Mouse (Mus musculus) intestine, embryonic 14.5 days (tissue): Measurements from ENCODE around the gene Gm20431. TPM values are rescaled to one million over a fixed set of nuclear protein-coding genes. Genes with fewer than 3 reads are reported as not detected.
"Not testable (repeated sequence)": the region's sequence is repeated elsewhere in the genome, so short reads cannot be mapped to it uniquely, and the experiment has no call there.

Experiments used
- ATAC-seq: fragments of 200-750 bp; cut with Nextera tagmentation; replicated peaks from 2 replicates; pipeline ENCODE4 v1.8.0; 2017; ENCODE audit warnings: low read depth, moderate number of reproducible peaks, moderate TSS enrichment, moderate library complexity; ENCODE audit not compliant: low FRiP score, low TSS enrichment
- DNase-seq: peaks from one replicate; pipeline ENCODE4 v3.0.0-alpha.2; 2018; ENCODE audit warnings: low spot score
- H3K27ac ChIP-seq: fragments of 300-500 bp; sonication (generic); 2 replicates; pipeline ENCODE4 v1.5.1; 2014; ENCODE audit warnings: low read depth, mild to moderate bottlenecking, control low read depth
- H3K27me3 ChIP-seq: fragments of 300-500 bp; sonication (generic); replicated peaks from 2 replicates; pipeline ENCODE4 v1.6.1; 2014; ENCODE audit warnings: low read length, control low read depth; ENCODE audit not compliant: control insufficient read depth, insufficient read depth
- H3K36me3 ChIP-seq: fragments of 300-500 bp; sonication (generic); 2 replicates; pipeline ENCODE4 v1.6.1; 2014; ENCODE audit warnings: low read length, control low read depth; ENCODE audit not compliant: control insufficient read depth, insufficient read depth
- H3K4me1 ChIP-seq: fragments of 300-500 bp; sonication (generic); replicated peaks from 2 replicates; pipeline ENCODE4 v1.6.1; 2014; ENCODE audit warnings: low read length, control low read depth, mixed read lengths; ENCODE audit not compliant: control insufficient read depth, insufficient read depth
- H3K4me2 ChIP-seq: fragments of 300-500 bp; sonication (generic); 2 replicates; pipeline ENCODE4 v1.6.1; 2014; ENCODE audit warnings: low read length
- H3K4me3 ChIP-seq: fragments of 300-500 bp; sonication (generic); 2 replicates; pipeline ENCODE4 v1.5.1; 2014; ENCODE audit warnings: low read depth, low read length, control low read depth, mixed read lengths
- H3K9ac ChIP-seq: fragments of 300-500 bp; sonication (generic); 2 replicates; pipeline ENCODE4 v1.6.1; 2014; ENCODE audit warnings: mild to moderate bottlenecking, low read length
- H3K9me3 ChIP-seq: fragments of 300-500 bp; sonication (generic); 2 replicates; pipeline ENCODE4 v1.6.1; 2016; ENCODE audit warnings: low read length, control low read depth; ENCODE audit not compliant: control insufficient read depth
- WGBS: fragments of 180-500 bp; shearing (Covaris S2); extraction: QIAGEN DNeasy Blood & Tissue Kit; methylation state at CpG from one replicate; pipeline ENCODE4 v1.1.7; 2014; 5-methylcytosine and 5-hydroxymethylcytosine counted together
- polyA plus RNA-seq: library from polyadenylated mRNA; unstranded; fragments of >200 nt; fragmentation: Nextera tagmentation; extraction: Ambion mirVana; gene quantifications from 2 replicates; pipeline ENCODE4 v1.2.1, GENCODE M21; 2014

The Gm20431 gene
- polyA plus RNA-seq, 1 experiment from 2014 or later: 7.7 TPM

GRCm38 (mm10) chr2:167651622-167652021 is 9.7 kb downstream of the Gm20431 start:
- Histone ChIP-seq H3K9ac (no peak overlapping the region), H3K27me3 (no peaks in the 10 kb centered on the region), H3K4me1 (0 out of 2 replicates have a peak, but pooled peaks cover 2% of the 10 kb centered on the region), H3K9me3 (no peaks in the 10 kb centered on the region), H3K4me3 (no peak overlapping the region), H3K4me2 (no peak overlapping the region), H3K36me3 (peaks cover 39% of the 10 kb centered on the region), H3K27ac (no peak overlapping the region)
- ATAC-seq: no peak
- WGBS: 91% methylated on average over 9 of the region's 9 CpGs
- no peak for DNase-seq

- 89% methylated on average over 12 of the region's 12 CpGs for WGBS
- Histone ChIP-seq H3K9ac (no peak overlapping the region), H3K27ac (no peak overlapping the region), H3K36me3 (peaks cover 46% of the 10 kb centered on the region), H3K9me3 (no peaks in the 10 kb centered on the region), H3K27me3 (no peaks in the 10 kb centered on the region), H3K4me1 (0 out of 2 replicates have a peak, but pooled peaks cover 2% of the 10 kb centered on the region), H3K4me3 (no peak overlapping the region), H3K4me2 (no peak overlapping the region)
- ATAC-seq (no peak), DNase-seq (no peak)
These were observed 11.8 kb downstream of the Gm20431 start for GRCm38 (mm10) chr2:167649290-167650032.

- H3K27ac ChIP-seq: no peak overlapping the region
- no peak overlapping the region for H3K4me2 ChIP-seq
- ATAC-seq: no peak
- H3K36me3 ChIP-seq: peaks cover 48% of the 10 kb centered on the region
- H3K4me1 ChIP-seq: no peaks in the 10 kb centered on the region
- no peak for DNase-seq
- H3K9me3 ChIP-seq: no peaks in the 10 kb centered on the region
- H3K9ac ChIP-seq: no peak overlapping the region
- no peak overlapping the region for H3K4me3 ChIP-seq
- WGBS: 59% methylated on average over 4 of the region's 4 CpGs
- H3K27me3 ChIP-seq: no peaks in the 10 kb centered on the region
These were observed 14.9 kb downstream of the Gm20431 start for GRCm38 (mm10) chr2:167646411-167646810.

GRCm38 (mm10) chr2:167643356-167644052 is 17.8 kb downstream of the Gm20431 start:
- H3K4me3 ChIP-seq, H3K9ac ChIP-seq, DNase-seq, H3K27ac ChIP-seq, H3K4me1 ChIP-seq, H3K9me3 ChIP-seq, H3K27me3 ChIP-seq, ATAC-seq, H3K4me2 ChIP-seq: not testable (repeated sequence)
- 78% methylated on average over 13 of the region's 13 CpGs for WGBS
- peaks cover 37% of the 10 kb centered on the region for H3K36me3 ChIP-seq

- Histone ChIP-seq H3K4me2 (no peak overlapping the region), H3K9ac (no peak overlapping the region), H3K4me3 (no peak overlapping the region), H3K36me3 (peaks cover 31% of the 10 kb centered on the region), H3K4me1 (no peaks in the 10 kb centered on the region), H3K9me3 (0 out of 2 replicates have a peak, but pooled peaks cover 2% of the 10 kb centered on the region), H3K27ac (no peak overlapping the region), H3K27me3 (no peaks in the 10 kb centered on the region)
- 88% methylated on average over 6 of the region's 6 CpGs for WGBS
- ATAC-seq (no peak), DNase-seq (no peak)
These were observed 19.1 kb downstream of the Gm20431 start for GRCm38 (mm10) chr2:167642164-167642563.

- Histone ChIP-seq H3K9ac (no peak overlapping the region), H3K27me3 (no peaks in the 10 kb centered on the region), H3K4me1 (no peaks in the 10 kb centered on the region), H3K36me3 (peaks cover 31% of the 10 kb centered on the region), H3K4me2 (no peak overlapping the region), H3K4me3 (no peak overlapping the region), H3K27ac (no peak overlapping the region), H3K9me3 (0 out of 2 replicates have a peak, but pooled peaks cover 2% of the 10 kb centered on the region)
- DNase-seq: peak; percentile 69
- 0 out of 2 replicates have a peak, but pooled peaks have one; percentile 5 for ATAC-seq
- 50% methylated on average over 8 of the region's 8 CpGs for WGBS
These were observed 20.0 kb downstream of the Gm20431 start for GRCm38 (mm10) chr2:167641337-167641736.

- no peak overlapping the region for H3K27ac ChIP-seq
- no peaks in the 10 kb centered on the region for H3K27me3 ChIP-seq
- 81% methylated on average over 3 of the region's 3 CpGs for WGBS
- H3K4me1 ChIP-seq: no peaks in the 10 kb centered on the region
- H3K9ac ChIP-seq: no peak overlapping the region
- H3K36me3 ChIP-seq: peaks cover 24% of the 10 kb centered on the region
- DNase-seq: no peak
- no peak overlapping the region for H3K4me3 ChIP-seq
- H3K4me2 ChIP-seq: no peak overlapping the region
- H3K9me3 ChIP-seq: 0 out of 2 replicates have a peak, but pooled peaks cover 2% of the 10 kb centered on the region
- no peak for ATAC-seq
These were observed 21.0 kb downstream of the Gm20431 start for GRCm38 (mm10) chr2:167640279-167640678.

GRCm38 (mm10) chr2:167634865-167635512 is 26.3 kb downstream of the Gm20431 start:
- H3K9me3 ChIP-seq: no peaks in the 10 kb centered on the region
- H3K27ac ChIP-seq: no peak overlapping the region
- H3K4me3 ChIP-seq: peak overlapping the region; percentile 34
- H3K36me3 ChIP-seq: no peaks in the 10 kb centered on the region
- H3K4me1 ChIP-seq: peaks cover 15% of the 10 kb centered on the region
- WGBS: 76% methylated on average over 7 of the region's 7 CpGs
- DNase-seq (no peak), ATAC-seq (no peak)
- H3K9ac ChIP-seq: 0 out of 2 replicates have a peak overlapping the region, but pooled peaks have one; percentile 30
- no peaks in the 10 kb centered on the region for H3K27me3 ChIP-seq
- peak overlapping the region; percentile 58 for H3K4me2 ChIP-seq
